Mouse (Mus musculus) cerebellum, adult 2 months (tissue): Measurements from ENCODE around the gene Pkp3. TPM values are rescaled to one million over a fixed set of nuclear protein-coding genes. Genes with fewer than 3 reads are reported as not detected.

Source experiments
- DNase-seq, 2 experiments: peaks; one replicate each; pipeline ENCODE4 v3.0.0; 2021
- H3K27ac ChIP-seq: fragments of 200-500 bp; 2 replicates; pipeline ENCODE4 v1.5.1; 2012; ENCODE audit warnings: low read length, control low read depth, inconsistent platforms; ENCODE audit not compliant: insufficient read depth
- H3K27me3 ChIP-seq: fragments of 200-500 bp; 2 replicates; pipeline ENCODE4 v1.6.1; 2012; ENCODE audit warnings: inconsistent platforms, mild to moderate bottlenecking, low read length, moderate library complexity; ENCODE audit not compliant: control insufficient read depth, insufficient read depth
- H3K4me1 ChIP-seq: fragments of 200-500 bp; 2 replicates; pipeline ENCODE4 v1.6.1; 2011; ENCODE audit warnings: low read length; ENCODE audit not compliant: control insufficient read depth, insufficient read depth
- H3K4me3 ChIP-seq: fragments of 200-500 bp; replicated peaks from 2 replicates; pipeline ENCODE3; 2011; ENCODE audit warnings: mild to moderate bottlenecking, low read depth, low read length, control low read depth; ENCODE audit not compliant: insufficient read depth
- CTCF ChIP-seq: fragments of 200-500 bp; IDR thresholded peaks from 2 replicates; pipeline ENCODE4 v1.5.1; 2011; ENCODE audit warnings: low read depth, mild to moderate bottlenecking, control low read depth, low read length, moderate library complexity, borderline replicate concordance; ENCODE audit not compliant: insufficient read depth
- POLR2A ChIP-seq: fragments of 200-500 bp; IDR thresholded peaks from 2 replicates; pipeline ENCODE4 v1.6.1; 2011; ENCODE audit warnings: low read length, control low read depth, borderline replicate concordance; ENCODE audit not compliant: insufficient read depth
- WGBS: fragments of 180-500 bp; shearing (Covaris S2); methylation state at CpG from one replicate; pipeline ENCODE4 v1.1.7; 2018; 5-methylcytosine and 5-hydroxymethylcytosine counted together
- polyA plus RNA-seq: library from polyadenylated mRNA; depleted of rRNA; stranded (reverse); fragments of >200 nt; gene quantifications from 2 replicates; pipeline ENCODE4 v1.2.3, GENCODE M21; 2012

Pkp3 gene
- polyA plus RNA-seq, 1 experiment, result 9.6 TPM

GRCm38 (mm10) chr7:141051060-141051685, 26.8 kb upstream of the Pkp3 start:
- Histone ChIP-seq H3K27me3 (no peaks in the 10 kb centered on the region), H3K4me1 (no peaks in the 10 kb centered on the region), H3K27ac (no peak overlapping the region), H3K4me3 (no peak overlapping the region)
- no peak for TF ChIP-seq POLR2A
- no peak for TF ChIP-seq CTCF
- no peak for DNase-seq
- 74% methylated on average over 17 of the region's 17 CpGs for WGBS

GRCm38 (mm10) chr7:141052016-141052415, 26.0 kb upstream of the Pkp3 start:
- no peak overlapping the region for H3K4me3 ChIP-seq
- no peaks in the 10 kb centered on the region for H3K4me1 ChIP-seq
- no peaks in the 10 kb centered on the region for H3K27me3 ChIP-seq
- no peak for DNase-seq
- no peak overlapping the region for H3K27ac ChIP-seq
- WGBS, result 85% methylated on average over 4 of the region's 4 CpGs
- TF ChIP-seq CTCF (no peak), POLR2A (no peak)

GRCm38 (mm10) chr7:141052421-141052820, 25.6 kb upstream of the Pkp3 start:
- DNase-seq, result no peak
- no peak overlapping the region for H3K4me3 ChIP-seq
- H3K27ac ChIP-seq, result no peak overlapping the region
- no peak for TF ChIP-seq CTCF
- TF ChIP-seq POLR2A, result no peak
- H3K27me3 ChIP-seq, result no peaks in the 10 kb centered on the region
- no peaks in the 10 kb centered on the region for H3K4me1 ChIP-seq
- WGBS, result 79% methylated on average over 2 of the region's 2 CpGs

GRCm38 (mm10) chr7:141055785-141056184, 22.2 kb upstream of the Pkp3 start:
- H3K27me3 ChIP-seq, result no peaks in the 10 kb centered on the region
- WGBS, result 90% methylated on average over 4 of the region's 4 CpGs
- H3K4me3 ChIP-seq, result no peak overlapping the region
- TF ChIP-seq POLR2A (no peak), CTCF (no peak)
- DNase-seq, result no peak
- H3K27ac ChIP-seq, result no peak overlapping the region
- H3K4me1 ChIP-seq, result no peaks in the 10 kb centered on the region

DNA sequence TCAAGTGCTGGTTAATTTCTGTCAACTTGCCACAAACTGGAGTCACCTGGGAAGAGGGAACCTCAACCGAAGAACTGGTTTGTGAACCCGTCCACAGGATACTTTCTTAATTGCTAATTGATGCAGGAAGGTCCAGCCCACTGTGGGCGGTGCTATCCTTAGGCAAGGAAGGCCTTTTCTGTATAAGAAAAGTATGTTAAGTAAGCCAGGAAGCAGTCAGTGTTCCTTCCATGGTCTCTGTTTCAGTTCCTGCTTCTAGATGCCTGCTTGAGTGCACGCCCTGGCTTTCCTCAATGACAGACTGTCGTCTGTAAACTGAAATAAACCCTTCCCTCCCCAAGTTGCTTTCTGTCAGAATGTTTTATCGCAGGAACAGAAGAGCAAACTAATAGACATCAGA, 21.0 kb upstream of the Pkp3 start:
- H3K27ac ChIP-seq, result no peak overlapping the region
- H3K4me1 ChIP-seq, result peaks cover 6% of the 10 kb centered on the region; the same call in 1 of the 2 replicates
- H3K27me3 ChIP-seq, result no peaks in the 10 kb centered on the region
- WGBS, result 90% methylated on average over 6 of the region's 6 CpGs
- no peak for DNase-seq
- no peak for TF ChIP-seq CTCF
- TF ChIP-seq POLR2A, result no peak
- no peak overlapping the region for H3K4me3 ChIP-seq

- no peak overlapping the region for H3K27ac ChIP-seq
- DNase-seq, result no peak
- H3K4me1 ChIP-seq, result peaks cover 7% of the 10 kb centered on the region; the same call in 1 of the 2 replicates
- WGBS, result 90% methylated on average over 1 of the region's 1 CpGs
- TF ChIP-seq POLR2A, result no peak
- TF ChIP-seq CTCF, result no peak
- no peaks in the 10 kb centered on the region for H3K27me3 ChIP-seq
- no peak overlapping the region for H3K4me3 ChIP-seq
Measured at GRCm38 (mm10) chr7:141057541-141057940, 20.5 kb upstream of the Pkp3 start.

DNA sequence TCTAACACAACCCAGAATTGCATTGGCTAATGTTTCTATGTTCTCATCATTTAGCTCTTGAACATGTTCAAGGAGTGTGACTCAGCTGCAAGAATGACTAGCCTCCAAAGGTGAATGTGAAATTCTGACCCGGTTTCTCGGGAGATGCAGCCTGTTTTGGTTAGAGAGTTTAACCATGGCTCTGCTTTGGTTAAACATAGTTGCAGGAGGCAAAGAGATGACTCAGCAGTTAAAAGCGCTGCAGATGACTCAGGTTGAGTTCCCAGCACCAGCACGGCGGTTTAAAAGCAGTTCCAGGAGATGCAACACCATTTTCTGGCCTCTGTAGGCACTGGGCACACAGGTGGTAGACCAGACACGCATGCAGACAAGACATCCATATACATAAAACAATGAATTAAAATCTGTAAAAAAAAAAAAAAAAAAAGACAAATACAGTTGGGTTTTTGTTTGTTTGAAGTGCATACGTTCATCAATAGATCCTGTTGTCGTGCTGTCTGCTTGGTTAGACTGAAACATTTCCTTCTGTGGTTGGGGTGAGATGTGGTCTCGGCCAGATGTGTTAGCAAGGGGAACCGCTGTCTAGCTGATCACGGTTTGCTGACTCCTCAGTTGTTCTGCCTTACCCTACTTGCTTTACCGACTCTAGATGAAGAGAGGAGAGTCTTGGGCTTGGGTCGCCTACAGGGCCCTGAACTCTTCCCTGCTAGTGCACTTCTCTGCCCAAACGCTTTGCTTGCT, 19.2 kb upstream of the Pkp3 start:
- no peak overlapping the region for H3K4me3 ChIP-seq
- DNase-seq, result no peak
- 96% methylated on average over 14 of the region's 14 CpGs for WGBS
- peaks cover 19% of the 10 kb centered on the region for H3K4me1 ChIP-seq
- no peaks in the 10 kb centered on the region for H3K27me3 ChIP-seq
- TF ChIP-seq CTCF (no peak), POLR2A (no peak)
- no peak overlapping the region for H3K27ac ChIP-seq

DNA sequence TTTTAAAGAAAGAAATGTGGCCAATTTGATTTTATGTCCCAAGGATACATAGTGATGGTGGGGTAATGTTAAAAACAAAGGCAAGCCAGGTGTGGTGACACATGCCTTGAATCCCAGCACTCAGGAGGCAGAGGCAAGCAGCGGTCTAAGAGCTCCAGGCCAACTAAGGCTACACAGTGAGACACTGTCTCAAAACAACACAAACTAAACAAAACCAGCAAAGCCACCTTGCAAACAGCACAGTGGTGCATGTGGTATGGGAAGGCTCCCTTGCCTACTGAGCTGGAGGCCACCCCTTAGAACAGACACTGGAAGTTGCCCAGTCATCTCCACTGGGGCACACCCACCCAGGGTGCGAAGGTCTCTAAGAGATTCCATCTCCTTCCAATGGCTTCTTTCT, 18.1 kb upstream of the Pkp3 start:
- TF ChIP-seq POLR2A (no peak), CTCF (no peak)
- Histone ChIP-seq H3K4me1 (peaks cover 20% of the 10 kb centered on the region), H3K27ac (peak overlapping the region; percentile 91; the same call in 1 of the 2 replicates), H3K4me3 (peak overlapping the region; percentile 97), H3K27me3 (no peaks in the 10 kb centered on the region)
- WGBS, result 66% methylated on average over 2 of the region's 2 CpGs
- no peak for DNase-seq
